Mouse (Mus musculus) heart, postnatal 0 days (tissue): Measurements from ENCODE around the gene Wdpcp.

ENCODE experiments used
- CTCF ChIP-seq: IDR thresholded peaks from 2 replicates; pipeline ENCODE4 v1.5.1; 2016; ENCODE audit warnings: antibody characterized with exemption, control low read depth, low read depth
- EP300 ChIP-seq: IDR thresholded peaks from 2 replicates; pipeline ENCODE4 v1.6.1; 2016; ENCODE audit warnings: antibody characterized with exemption, low read depth

GRCm38 (mm10) chr11:21540072-21540471 is 32.0 kb upstream of the Wdpcp start:
- TF ChIP-seq EP300 (no peak), CTCF (no peak)
